Mouse (Mus musculus) myocyte (in vitro differentiated cells): ENCODE data around the gene Scamp4. TPM values are rescaled to one million over a fixed set of nuclear protein-coding genes. Genes with fewer than 3 reads are reported as not detected.

Source experiments
- H3K27me3 ChIP-seq: one replicate; pipeline ENCODE4 v1.6.1; 2011; ENCODE audit not compliant: control insufficient read depth, insufficient read depth, insufficient read length
- H3K36me3 ChIP-seq: one replicate; pipeline ENCODE4 v1.6.1; 2011; ENCODE audit not compliant: control insufficient read depth, insufficient read depth
- H3K4me2 ChIP-seq: one replicate; pipeline ENCODE4 v1.6.1; 2011; ENCODE audit warnings: low read depth, control low read depth
- H3K4me3 ChIP-seq: one replicate; pipeline ENCODE4 v1.5.1; 2011; ENCODE audit warnings: mild to moderate bottlenecking, control low read depth, moderate library complexity
- H3K79me2 ChIP-seq: one replicate; pipeline ENCODE4 v1.6.1; 2011; ENCODE audit not compliant: control insufficient read depth, insufficient read depth
- H3ac ChIP-seq: one replicate; pipeline ENCODE4 v1.6.1; 2011; ENCODE audit not compliant: control insufficient read depth, insufficient read length
- CEBPB ChIP-seq: IDR thresholded peaks from 2 replicates; pipeline ENCODE4 v1.6.1; 2011; ENCODE audit warnings: mild to moderate bottlenecking, moderate library complexity; ENCODE audit not compliant: poor library complexity, insufficient read depth, severe bottlenecking
- E2F4 ChIP-seq: IDR thresholded peaks from one replicate; pipeline ENCODE4 v1.6.1; 2011; ENCODE audit warnings: mild to moderate bottlenecking, control low read depth, moderate library complexity; ENCODE audit not compliant: insufficient read depth
- MAX ChIP-seq: IDR thresholded peaks from one replicate; pipeline ENCODE4 v1.6.1; 2011; ENCODE audit warnings: low read depth, mild to moderate bottlenecking, control low read depth
- MYOD1 ChIP-seq, 3 experiments: IDR thresholded peaks; one replicate each; pipeline ENCODE4 v1.6.1; 2011; ENCODE audit warnings: control low read depth in 2 of 3, low read depth in 2 of 3, mild to moderate bottlenecking in 2 of 3, moderate library complexity in 1 of 3; ENCODE audit not compliant: insufficient read length in 2 of 3, control insufficient read depth in 1 of 3
- MYOG ChIP-seq, 3 experiments: IDR thresholded peaks; one replicate each; pipeline ENCODE4 v1.6.1; 2011; ENCODE audit warnings: control low read depth in 2 of 3, low read depth in 2 of 3, mild to moderate bottlenecking in 2 of 3; ENCODE audit not compliant: insufficient read length in 2 of 3, control insufficient read depth in 1 of 3, insufficient read depth in 1 of 3
- POLR2A ChIP-seq: IDR thresholded peaks from one replicate; pipeline ENCODE4 v1.6.1; 2011; ENCODE audit warnings: low read depth, mild to moderate bottlenecking, control low read depth, moderate library complexity; ENCODE audit not compliant: insufficient read length
- POLR2AphosphoS2 ChIP-seq: IDR thresholded peaks from one replicate; pipeline ENCODE4 v1.6.1; 2011; ENCODE audit warnings: low read depth, control low read depth; ENCODE audit not compliant: insufficient read length
- REST ChIP-seq: IDR thresholded peaks from one replicate; pipeline ENCODE4 v1.6.1; 2011; ENCODE audit warnings: mild to moderate bottlenecking, control low read depth, moderate library complexity; ENCODE audit not compliant: insufficient read depth, insufficient read length
- SRF ChIP-seq: IDR thresholded peaks from one replicate; pipeline ENCODE4 v1.6.1; 2011; ENCODE audit warnings: low read depth; ENCODE audit not compliant: control insufficient read depth, insufficient read length
- TCF12 ChIP-seq: IDR thresholded peaks from one replicate; pipeline ENCODE4 v1.6.1; 2011; ENCODE audit warnings: mild to moderate bottlenecking, control low read depth; ENCODE audit not compliant: poor library complexity, insufficient read depth, severe bottlenecking
- TCF3 ChIP-seq: IDR thresholded peaks from one replicate; pipeline ENCODE4 v1.6.1; 2011; ENCODE audit warnings: low read depth, control low read depth; ENCODE audit not compliant: insufficient read length
- USF1 ChIP-seq: IDR thresholded peaks from one replicate; pipeline ENCODE4 v1.6.1; 2011; ENCODE audit warnings: low read depth, mild to moderate bottlenecking, control low read depth, moderate library complexity
- polyA plus RNA-seq: library from polyadenylated mRNA; unstranded; fragments of >200 nt; fragmentation: generic; extraction: Trizol; gene quantifications from one replicate; pipeline ENCODE4 v1.2.1, GENCODE M21; 2012; ENCODE audit warnings: missing spikeins

Gene Scamp4
- polyA plus RNA-seq, 1 experiment = 141 TPM

GRCm38 (mm10) chr10:80659213-80659612 lies 56.5 kb downstream of the Scamp4 start:
- Histone ChIP-seq H3ac (no peak overlapping the region), H3K36me3 (no peaks in the 10 kb centered on the region), H3K27me3 (no peaks in the 10 kb centered on the region), H3K4me2 (peak overlapping the region; percentile 75), H3K79me2 (peaks cover 13% of the 10 kb centered on the region), H3K4me3 (peak overlapping the region; percentile 13)
- TF ChIP-seq REST (no peak), MYOG (IDR thresholded peaks at IDR 0.05; ENCODE audit: control insufficient read depth in 1 of 3, insufficient read depth in 1 of 3, insufficient read length in 2 of 3, low read depth in 2 of 3) (no peak), E2F4 (no peak)

GRCm38 (mm10) chr10:80661149-80661548 lies 58.5 kb downstream of the Scamp4 start:
- H3K79me2 ChIP-seq = no peaks in the 10 kb centered on the region
- no peak overlapping the region for H3ac ChIP-seq
- H3K36me3 ChIP-seq = no peaks in the 10 kb centered on the region
- H3K27me3 ChIP-seq = no peaks in the 10 kb centered on the region
- H3K4me3 ChIP-seq = no peak overlapping the region
- TF ChIP-seq POLR2AphosphoS2 (no peak), SRF (no peak), MAX (no peak), E2F4 (no peak), MYOD1 (IDR thresholded peaks at IDR 0.05; ENCODE audit: control insufficient read depth in 1 of 3, insufficient read length in 2 of 3, low read depth in 2 of 3) (no peak), TCF12 (no peak), USF1 (no peak), TCF3 (no peak), CEBPB (no peak)
- H3K4me2 ChIP-seq = no peak overlapping the region

- TF ChIP-seq CEBPB (no peak), MYOG (IDR thresholded peaks at IDR 0.05; ENCODE audit: control insufficient read depth in 1 of 3, insufficient read depth in 1 of 3, insufficient read length in 2 of 3, low read depth in 2 of 3) (no peak), MYOD1 (IDR thresholded peaks at IDR 0.05; ENCODE audit: control insufficient read depth in 1 of 3, insufficient read length in 2 of 3, low read depth in 2 of 3) (no peak), REST (no peak), TCF3 (no peak), USF1 (no peak), TCF12 (no peak), POLR2A (no peak), E2F4 (no peak)
- Histone ChIP-seq H3K36me3 (no peaks in the 10 kb centered on the region), H3K27me3 (no peaks in the 10 kb centered on the region), H3K79me2 (no peaks in the 10 kb centered on the region), H3ac (no peak overlapping the region), H3K4me3 (no peak overlapping the region), H3K4me2 (peak overlapping the region; percentile 68)
Observed at GRCm38 (mm10) chr10:80663485-80664196, 61.0 kb downstream of the Scamp4 start.

GRCm38 (mm10) chr10:80664197-80665015 lies 61.7 kb downstream of the Scamp4 start:
- Histone ChIP-seq H3K4me3 (no peak overlapping the region), H3ac (no peak overlapping the region), H3K36me3 (no peaks in the 10 kb centered on the region), H3K79me2 (no peaks in the 10 kb centered on the region), H3K4me2 (peak overlapping the region; percentile 68), H3K27me3 (no peaks in the 10 kb centered on the region)
- no peak for TF ChIP-seq REST
- no peak for TF ChIP-seq CEBPB
- no peak for TF ChIP-seq USF1
- TF ChIP-seq SRF = no peak
- peak in 1 of 3 experiments; percentile 72 for TF ChIP-seq MYOD1 (IDR thresholded peaks at IDR 0.05; ENCODE audit: control insufficient read depth in 1 of 3, insufficient read length in 2 of 3, low read depth in 2 of 3)
- no peak for TF ChIP-seq MAX
- TF ChIP-seq POLR2A = peak; percentile 58
- TF ChIP-seq E2F4 = no peak
- peak; percentile 90 for TF ChIP-seq POLR2AphosphoS2
- peak; percentile 1 for TF ChIP-seq TCF12
- peak in 2 of 3 experiments; percentile 40 to 87 for TF ChIP-seq MYOG (IDR thresholded peaks at IDR 0.05; ENCODE audit: control insufficient read depth in 1 of 3, insufficient read depth in 1 of 3, insufficient read length in 2 of 3, low read depth in 2 of 3)
- no peak for TF ChIP-seq TCF3

GRCm38 (mm10) chr10:80665016-80665380 lies 62.3 kb downstream of the Scamp4 start:
- TF ChIP-seq TCF12 (no peak), POLR2A (no peak), SRF (no peak), TCF3 (no peak), POLR2AphosphoS2 (no peak), CEBPB (no peak), MYOG (IDR thresholded peaks at IDR 0.05; ENCODE audit: control insufficient read depth in 1 of 3, insufficient read depth in 1 of 3, insufficient read length in 2 of 3, low read depth in 2 of 3) (no peak)
- Histone ChIP-seq H3K36me3 (no peaks in the 10 kb centered on the region), H3ac (no peak overlapping the region), H3K4me3 (no peak overlapping the region), H3K27me3 (no peaks in the 10 kb centered on the region), H3K4me2 (peak overlapping the region; percentile 68), H3K79me2 (no peaks in the 10 kb centered on the region)

Other genes with a start within 250 kb of the Scamp4 start
- gene Plk5, start 246.4 kb upstream of the Scamp4 start, polyA plus RNA-seq = 0.05 TPM
- 29.6 TPM for gene Mex3d, start 215.2 kb upstream of the Scamp4 start, polyA plus RNA-seq
- gene Mbd3, start 203.3 kb upstream of the Scamp4 start, polyA plus RNA-seq = 190 TPM
- gene Uqcr11, start 196.0 kb upstream of the Scamp4 start, polyA plus RNA-seq = 1,247 TPM
- 67.5 TPM for gene Tcf3, start 169.2 kb upstream of the Scamp4 start, polyA plus RNA-seq
- not detected for gene Onecut3, start 108.0 kb upstream of the Scamp4 start, polyA plus RNA-seq
- gene Atp8b3, start 63.7 kb upstream of the Scamp4 start, polyA plus RNA-seq = 0.08 TPM
- 18.8 TPM for gene Rexo1, start 41.3 kb upstream of the Scamp4 start, polyA plus RNA-seq
- 16.0 TPM for gene Klf16, start 25.6 kb upstream of the Scamp4 start, polyA plus RNA-seq
- gene Abhd17a, start 12.5 kb upstream of the Scamp4 start, polyA plus RNA-seq = 111 TPM
- 5.7 TPM for gene Adat3, start within 50 bp of the Scamp4 start, polyA plus RNA-seq
- 1.0 TPM for gene Gm49322, start 3.1 kb downstream of the Scamp4 start, polyA plus RNA-seq
- gene Csnk1g2, start 20.0 kb downstream of the Scamp4 start, polyA plus RNA-seq = 178 TPM
- gene Btbd2, start 54.2 kb downstream of the Scamp4 start, polyA plus RNA-seq = 55.9 TPM
- gene Mknk2, start 75.2 kb downstream of the Scamp4 start, polyA plus RNA-seq = 119 TPM
- gene Mob3a, start 99.1 kb downstream of the Scamp4 start, polyA plus RNA-seq = 25.1 TPM
- 1.9 TPM for gene Izumo4, start 99.3 kb downstream of the Scamp4 start, polyA plus RNA-seq
- gene Ap3d1, start 139.4 kb downstream of the Scamp4 start, polyA plus RNA-seq = 68.0 TPM
- gene Dot1l, start 152.3 kb downstream of the Scamp4 start, polyA plus RNA-seq = 20.6 TPM
- gene Sf3a2, start 195.3 kb downstream of the Scamp4 start, polyA plus RNA-seq = 93.1 TPM
- 69.6 TPM for gene Plekhj1, start 195.8 kb downstream of the Scamp4 start, polyA plus RNA-seq
- 0.76 TPM for gene Amh, start 202.4 kb downstream of the Scamp4 start, polyA plus RNA-seq
- 343 TPM for gene Jsrp1, start 210.6 kb downstream of the Scamp4 start, polyA plus RNA-seq
- gene Oaz1, start 223.8 kb downstream of the Scamp4 start, polyA plus RNA-seq = 1,349 TPM
- 0.05 TPM for gene Lingo3, start 241.2 kb downstream of the Scamp4 start, polyA plus RNA-seq